Mouse (Mus musculus) frontal cortex, postnatal 10 days (tissue): ENCODE measurements around the gene Pex11a.
A peak's percentile ranks its signal among the peaks of the same experiment; 100 is the strongest.
"Not testable (repeated sequence)": the region's sequence is repeated elsewhere in the genome, so short reads cannot be mapped to it uniquely, and the experiment has no call there.

ENCODE experiments used
- DNase-seq, 2 experiments: peaks; one replicate each; pipeline ENCODE4 v3.0.0; 2022; ENCODE audit warnings: low spot score in 2 of 2, mixed read lengths in 1 of 2

Pex11a gene

GRCm38 (mm10) chr7:79742659-79743536 lies at the start of gene Pex11a, which contains the start of gene Wdr93:
Gene Pex11a (minus strand): TSS chr7:79743131.
Gene Wdr93 (plus strand): TSS chr7:79743163.
- DNase-seq: peak; percentile 70 to 71

- not testable (repeated sequence) for DNase-seq
Measured at GRCm38 (mm10) chr7:79789812-79790211, 46.9 kb upstream of the Pex11a start.

GRCm38 (mm10) chr7:79786295-79786694 lies 43.4 kb upstream of the Pex11a start:
- DNase-seq: peak in 1 of 2 experiments; percentile 53

GRCm38 (mm10) chr7:79782516-79782855 lies 39.6 kb upstream of the Pex11a start:
- no peak for DNase-seq

- DNase-seq: no peak
Measured at GRCm38 (mm10) chr7:79781826-79782515, 39.0 kb upstream of the Pex11a start.

- peak in 1 of 2 experiments; percentile 62 for DNase-seq
Measured at GRCm38 (mm10) chr7:79780647-79781626, 38.0 kb upstream of the Pex11a start.

- DNase-seq: no peak
Measured at GRCm38 (mm10) chr7:79771561-79772512, 28.9 kb upstream of the Pex11a start.

GRCm38 (mm10) chr7:79769664-79770063 lies 26.7 kb upstream of the Pex11a start:
- DNase-seq: no peak

GRCm38 (mm10) chr7:79765991-79766390 lies 23.1 kb upstream of the Pex11a start:
- no peak for DNase-seq

- no peak for DNase-seq
Measured at GRCm38 (mm10) chr7:79762106-79762505, 19.2 kb upstream of the Pex11a start.

- DNase-seq: no peak
Measured at GRCm38 (mm10) chr7:79761124-79761876, 18.4 kb upstream of the Pex11a start.

- no peak for DNase-seq
Measured at GRCm38 (mm10) chr7:79759766-79760165, 16.8 kb upstream of the Pex11a start.

- DNase-seq: no peak
Measured at GRCm38 (mm10) chr7:79758176-79758575, 15.2 kb upstream of the Pex11a start.

GRCm38 (mm10) chr7:79756334-79756733 lies 13.4 kb upstream of the Pex11a start:
- DNase-seq: no peak

- no peak for DNase-seq
Measured at GRCm38 (mm10) chr7:79749511-79749910, 6.6 kb upstream of the Pex11a start.

- no peak for DNase-seq
Measured at GRCm38 (mm10) chr7:79747659-79748058, 4.7 kb upstream of the Pex11a start.

GRCm38 (mm10) chr7:79744585-79744984 lies 1.7 kb upstream of the Pex11a start:
- DNase-seq: no peak

- no peak for DNase-seq
Measured at GRCm38 (mm10) chr7:79744051-79744450, 1.1 kb upstream of the Pex11a start.

GRCm38 (mm10) chr7:79742277-79742658 lies 663 bp downstream of the Pex11a start:
- DNase-seq: no peak

GRCm38 (mm10) chr7:79740279-79740678 lies 2.7 kb downstream of the Pex11a start:
- DNase-seq: no peak
